Mouse (Mus musculus) mouse embryonic stem cell (cell line): Measurements from ENCODE around the gene Emc6.

Source experiments
- in situ Hi-C, 2 experiments: fragments of 300-500 bp; cut with MboI; formaldehyde crosslinking; loops; 1 replicate in 1 of 2; 3 replicates in 1 of 2; pipeline ENCODE4 v1.14.3; 2019 to 2020; ENCODE audit warnings: low sequenced_read_pairs in 2 of 2, low pct_unique_long_range_greater_than_20kb in 1 of 2, mixed read lengths in 1 of 2; ENCODE audit not compliant: unreplicated experiment in 1 of 2

The Emc6 gene

GRCm38 (mm10) chr11:73176608-73177508 is at the start of gene Emc6, which contains the start of gene Tax1bp3:
Gene Emc6, minus strand, starts transcription at chr11:73177037.
Gene Tax1bp3, plus strand, starts transcription at chr11:73177083.
- in situ Hi-C loops: no loop called here

GRCm38 (mm10) chr11:73225856-73226255 is 49.0 kb upstream of the Emc6 start:
- in situ Hi-C loops: loop anchor here in 1 of 2 experiments (25.0 kb wide), 1 partner anchor 1136 kb away; the partner anchor contains the start of genes Olfr411 and Olfr412

GRCm38 (mm10) chr11:73223966-73224365 is 47.1 kb upstream of the Emc6 start:
- in situ Hi-C loops: no loop called here

GRCm38 (mm10) chr11:73222846-73223245 is 46.0 kb upstream of the Emc6 start:
- in situ Hi-C loops: no loop called here

- in situ Hi-C loops: no loop called here
Observed at GRCm38 (mm10) chr11:73220651-73221050, 43.8 kb upstream of the Emc6 start.

- in situ Hi-C loops: no loop called here
Observed at GRCm38 (mm10) chr11:73219671-73220070, 42.8 kb upstream of the Emc6 start.

- in situ Hi-C loops: no loop called here
Observed at GRCm38 (mm10) chr11:73213956-73214355, 37.1 kb upstream of the Emc6 start.

GRCm38 (mm10) chr11:73207621-73208020 is 30.8 kb upstream of the Emc6 start:
- in situ Hi-C loops: no loop called here

GRCm38 (mm10) chr11:73205194-73205593 is 28.4 kb upstream of the Emc6 start:
- in situ Hi-C loops: no loop called here

GRCm38 (mm10) chr11:73203895-73204294 is 27.1 kb upstream of the Emc6 start:
- in situ Hi-C loops: no loop called here

GRCm38 (mm10) chr11:73201597-73201996 is 24.8 kb upstream of the Emc6 start:
- in situ Hi-C loops: no loop called here

GRCm38 (mm10) chr11:73201021-73201420 is 24.2 kb upstream of the Emc6 start:
- in situ Hi-C loops: no loop called here

GRCm38 (mm10) chr11:73199879-73200278 is 23.0 kb upstream of the Emc6 start:
- in situ Hi-C loops: no loop called here

- in situ Hi-C loops: no loop called here
Observed at GRCm38 (mm10) chr11:73199230-73199712, 22.4 kb upstream of the Emc6 start, which contains the start of gene Shpk. Gene Shpk, plus strand, starts transcription at chr11:73199460.

- in situ Hi-C loops: no loop called here
Observed at GRCm38 (mm10) chr11:73198603-73199229, 21.9 kb upstream of the Emc6 start, which contains the start of gene Ctns. Gene Ctns, minus strand, starts transcription at chr11:73199042.

- in situ Hi-C loops: no loop called here
Observed at GRCm38 (mm10) chr11:73198190-73198589, 21.4 kb upstream of the Emc6 start.

- in situ Hi-C loops: no loop called here
Observed at GRCm38 (mm10) chr11:73194444-73194843, 17.6 kb upstream of the Emc6 start.

- in situ Hi-C loops: no loop called here
Observed at GRCm38 (mm10) chr11:73193047-73193446, 16.2 kb upstream of the Emc6 start.

- in situ Hi-C loops: no loop called here
Observed at GRCm38 (mm10) chr11:73187231-73187630, 10.4 kb upstream of the Emc6 start.
